Mouse (Mus musculus) neural tube, embryonic 13.5 days (tissue): ENCODE data around the gene Draxin. TPM values are rescaled to one million over a fixed set of nuclear protein-coding genes. Genes with fewer than 3 reads are reported as not detected.
A peak's percentile ranks its signal among the peaks of the same experiment; 100 is the strongest.

Experiments used
- ATAC-seq: fragments of 200-750 bp; cut with Nextera tagmentation; 2 replicates; pipeline ENCODE4 v1.8.0; 2017; ENCODE audit warnings: low read depth, mild to moderate bottlenecking, moderate TSS enrichment, moderate library complexity
- H3K27ac ChIP-seq: fragments of 300-500 bp; sonication (generic); replicated peaks from 2 replicates; pipeline ENCODE4 v1.5.1; 2015; ENCODE audit warnings: moderate library complexity, mild to moderate bottlenecking, inconsistent platforms
- H3K27me3 ChIP-seq: fragments of 300-500 bp; sonication (generic); 2 replicates; pipeline ENCODE4 v1.6.1; 2015; ENCODE audit warnings: mild to moderate bottlenecking, inconsistent platforms
- H3K36me3 ChIP-seq: fragments of 300-500 bp; sonication (generic); 2 replicates; pipeline ENCODE4 v1.6.1; 2015; ENCODE audit warnings: mild to moderate bottlenecking, inconsistent platforms
- H3K4me1 ChIP-seq: fragments of 300-500 bp; sonication (generic); replicated peaks from 2 replicates; pipeline ENCODE4 v1.6.1; 2015; ENCODE audit warnings: inconsistent platforms
- H3K4me2 ChIP-seq: fragments of 300-500 bp; sonication (generic); 2 replicates; pipeline ENCODE4 v1.6.1; 2015; ENCODE audit warnings: inconsistent platforms, mild to moderate bottlenecking, moderate library complexity
- H3K4me3 ChIP-seq: fragments of 300-500 bp; sonication (generic); 2 replicates; pipeline ENCODE4 v1.5.1; 2015; ENCODE audit warnings: mild to moderate bottlenecking, inconsistent platforms
- H3K9ac ChIP-seq: fragments of 300-500 bp; sonication (generic); 2 replicates; pipeline ENCODE4 v1.6.1; 2015; ENCODE audit warnings: moderate library complexity, mild to moderate bottlenecking, inconsistent platforms
- H3K9me3 ChIP-seq: fragments of 300-500 bp; sonication (generic); 2 replicates; pipeline ENCODE4 v1.6.1; 2016; ENCODE audit warnings: inconsistent platforms
- WGBS: fragments of 180-500 bp; shearing (Covaris S2); methylation state at CpG from one replicate; pipeline ENCODE4 v1.1.7; 2015; 5-methylcytosine and 5-hydroxymethylcytosine counted together
- polyA plus RNA-seq: library from polyadenylated mRNA; unstranded; fragments of >200 nt; fragmentation: Nextera tagmentation; extraction: Ambion mirVana; gene quantifications from 2 replicates; pipeline ENCODE4 v1.2.1, GENCODE M21; 2015

Gene Draxin
- polyA plus RNA-seq, 1 experiment from 2014 or later: 14.0 TPM

DNA sequence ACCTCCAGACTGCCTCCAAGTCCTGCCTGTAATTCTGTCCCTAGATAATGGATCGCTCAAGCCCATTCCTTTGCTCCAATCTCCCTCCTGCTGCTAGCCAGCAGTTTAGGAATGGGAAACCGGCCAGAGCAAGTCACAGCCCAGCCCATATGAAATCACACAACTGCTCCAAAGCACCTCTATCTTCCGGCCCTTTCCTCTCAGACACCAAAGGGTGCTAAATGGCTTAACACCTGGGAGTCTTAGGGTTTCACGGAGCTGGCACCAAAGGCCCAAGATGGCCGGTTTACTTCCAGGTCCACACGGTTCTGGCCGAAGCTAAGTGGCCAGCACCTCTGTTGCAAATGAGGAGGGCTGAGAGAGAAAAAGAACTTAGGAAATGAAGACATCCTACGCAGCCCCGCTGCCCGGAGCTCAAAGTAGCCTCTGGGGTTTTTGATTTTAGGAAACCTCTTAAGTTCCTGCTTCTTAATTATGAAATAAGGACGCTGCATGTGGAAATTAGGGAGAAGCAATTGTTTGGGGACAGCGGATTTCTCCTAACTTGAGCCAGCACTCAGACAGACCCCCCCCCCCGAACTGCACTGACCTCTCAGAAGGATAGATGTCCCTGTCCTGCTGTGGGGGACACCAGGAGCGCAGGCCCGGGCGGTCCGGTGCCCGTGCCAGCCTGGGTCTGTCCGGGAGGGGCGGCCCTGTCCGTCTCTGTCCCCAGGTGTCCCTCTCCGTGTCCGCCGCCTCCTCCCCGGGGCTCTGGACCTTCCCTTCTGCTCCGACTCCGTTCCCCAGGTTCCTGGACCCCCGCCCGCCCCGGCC lies 43.2 kb downstream of the Draxin start:
- Histone ChIP-seq H3K27ac (peak overlapping the region; percentile 30; the same call in 1 of the 2 replicates), H3K4me1 (peaks cover 47% of the 10 kb centered on the region)
- ATAC-seq: peak; percentile 57; the same call in 1 of the 2 replicates

DNA sequence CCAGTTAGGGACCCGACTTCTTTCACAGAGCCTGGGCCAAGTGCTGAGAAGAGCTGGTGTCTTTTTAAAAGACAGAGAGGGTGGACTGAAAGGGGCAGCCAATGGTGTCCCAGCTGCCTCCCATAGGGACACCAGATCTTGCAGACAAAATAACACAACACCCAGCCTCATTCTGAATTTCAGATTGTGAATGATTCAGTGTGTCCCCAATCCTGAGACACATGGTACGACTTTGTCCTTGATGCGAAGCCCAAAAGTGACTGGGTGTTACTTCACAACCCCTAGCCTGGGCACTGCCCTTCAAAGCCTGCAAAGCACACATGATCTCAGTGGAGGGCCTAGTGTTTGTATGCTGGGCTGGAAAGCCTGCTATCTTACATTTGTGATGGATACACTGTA lies 44.6 kb downstream of the Draxin start:
- 74% methylated on average over 3 of the region's 3 CpGs for WGBS
- H3K4me3 ChIP-seq: no peak overlapping the region
- H3K4me1 ChIP-seq: peaks cover 47% of the 10 kb centered on the region
- H3K27ac ChIP-seq: no peak overlapping the region
- no peak overlapping the region for H3K4me2 ChIP-seq
- H3K36me3 ChIP-seq: no peaks in the 10 kb centered on the region
- no peak overlapping the region for H3K9ac ChIP-seq
- ATAC-seq: no peak
- H3K9me3 ChIP-seq: no peaks in the 10 kb centered on the region
- no peaks in the 10 kb centered on the region for H3K27me3 ChIP-seq

More for the DNA sequence above, 43.2 kb downstream of the Draxin start:
- peak overlapping the region; percentile 68 for H3K9ac ChIP-seq
- H3K27me3 ChIP-seq: no peaks in the 10 kb centered on the region
- H3K9me3 ChIP-seq: no peaks in the 10 kb centered on the region
- peak overlapping the region; percentile 70 for H3K4me2 ChIP-seq
- no peaks in the 10 kb centered on the region for H3K36me3 ChIP-seq
- WGBS: 2% methylated on average over 30 of the region's 30 CpGs
- H3K4me3 ChIP-seq: peak overlapping the region; percentile 52

GRCm38 (mm10) chr4:148085131-148085906 lies 45.2 kb downstream of the Draxin start:
- WGBS: 37% methylated on average over 10 of the region's 10 CpGs
- Histone ChIP-seq H3K4me2 (no peak overlapping the region), H3K36me3 (no peaks in the 10 kb centered on the region), H3K4me3 (no peak overlapping the region), H3K4me1 (peaks cover 47% of the 10 kb centered on the region), H3K27me3 (no peaks in the 10 kb centered on the region), H3K9ac (no peak overlapping the region), H3K9me3 (no peaks in the 10 kb centered on the region), H3K27ac (no peak overlapping the region)
- ATAC-seq: no peak

DNA sequence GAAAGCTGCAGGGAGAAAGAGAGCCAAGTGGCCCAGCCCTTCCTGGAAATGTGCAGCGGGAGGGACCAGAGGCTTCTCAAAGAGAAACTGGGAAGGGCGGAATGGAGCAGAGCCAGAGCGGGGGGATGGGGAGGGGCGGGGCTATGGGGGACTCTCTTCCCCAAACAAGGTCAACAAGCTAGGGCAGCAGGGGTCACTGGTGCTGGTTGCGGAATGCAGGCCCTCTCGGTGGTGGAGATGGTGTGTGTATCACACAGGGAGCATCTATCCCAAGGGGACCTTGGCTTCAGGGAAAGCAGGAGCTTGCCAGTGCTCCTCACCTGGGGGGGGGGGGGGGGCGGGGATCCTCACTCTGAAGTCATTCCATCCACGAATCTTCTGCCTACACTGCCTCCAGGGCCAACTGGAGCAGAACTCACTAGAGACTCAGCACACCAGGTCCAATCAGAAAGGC lies 46.2 kb downstream of the Draxin start:
- Histone ChIP-seq H3K4me1 (peaks cover 47% of the 10 kb centered on the region), H3K4me3 (no peak overlapping the region), H3K9ac (no peak overlapping the region), H3K9me3 (no peaks in the 10 kb centered on the region), H3K4me2 (no peak overlapping the region), H3K36me3 (no peaks in the 10 kb centered on the region), H3K27me3 (no peaks in the 10 kb centered on the region), H3K27ac (no peak overlapping the region)
- 9% methylated on average over 8 of the region's 8 CpGs for WGBS
- ATAC-seq: no peak

GRCm38 (mm10) chr4:148083176-148083899 lies 47.2 kb downstream of the Draxin start:
- Histone ChIP-seq H3K27ac (no peak overlapping the region), H3K4me3 (no peak overlapping the region), H3K9me3 (no peaks in the 10 kb centered on the region), H3K9ac (peak overlapping the region; percentile 22; the same call in 1 of the 2 replicates), H3K4me1 (peaks cover 39% of the 10 kb centered on the region), H3K27me3 (no peaks in the 10 kb centered on the region), H3K4me2 (no peak overlapping the region), H3K36me3 (no peaks in the 10 kb centered on the region)
- ATAC-seq: no peak
- 63% methylated on average over 21 of the region's 21 CpGs for WGBS

GRCm38 (mm10) chr4:148082257-148083044 lies 48.0 kb downstream of the Draxin start:
- Histone ChIP-seq H3K4me2 (no peak overlapping the region), H3K27ac (no peak overlapping the region), H3K4me1 (peaks cover 32% of the 10 kb centered on the region), H3K4me3 (no peak overlapping the region), H3K9me3 (no peaks in the 10 kb centered on the region), H3K9ac (no peak overlapping the region), H3K36me3 (no peaks in the 10 kb centered on the region), H3K27me3 (no peaks in the 10 kb centered on the region)
- no peak for ATAC-seq
- 51% methylated on average over 12 of the region's 12 CpGs for WGBS

DNA sequence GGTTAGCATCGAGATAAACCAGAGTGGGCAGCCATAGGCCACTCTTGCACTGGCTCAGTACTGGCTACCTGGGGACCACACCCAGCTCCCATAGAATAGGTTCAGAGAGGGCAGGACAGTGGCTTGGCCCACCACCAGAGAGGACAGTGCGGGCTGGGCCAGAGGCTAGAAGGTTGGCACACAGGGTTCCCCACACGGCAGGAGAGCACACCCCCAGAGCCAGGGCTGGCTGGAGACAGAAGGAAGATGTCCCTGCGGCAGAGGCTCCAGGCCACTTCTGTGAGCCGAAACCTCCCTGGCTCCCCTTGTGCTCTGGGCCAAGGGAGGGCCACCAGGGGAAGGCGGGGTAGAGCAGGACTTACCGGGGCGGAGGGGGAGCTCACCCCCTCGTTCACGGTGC lies 49.3 kb downstream of the Draxin start:
- no peak overlapping the region for H3K27ac ChIP-seq
- H3K9ac ChIP-seq: no peak overlapping the region
- H3K4me3 ChIP-seq: no peak overlapping the region
- H3K9me3 ChIP-seq: no peaks in the 10 kb centered on the region
- no peaks in the 10 kb centered on the region for H3K27me3 ChIP-seq
- peaks cover 22% of the 10 kb centered on the region for H3K4me1 ChIP-seq
- H3K36me3 ChIP-seq: no peaks in the 10 kb centered on the region
- H3K4me2 ChIP-seq: no peak overlapping the region
- no peak for ATAC-seq
- WGBS: 90% methylated on average over 10 of the region's 10 CpGs

GRCm38 (mm10) chr4:148080597-148080973 lies 49.9 kb downstream of the Draxin start:
- ATAC-seq: no peak
- H3K27me3 ChIP-seq: no peaks in the 10 kb centered on the region
- no peak overlapping the region for H3K9ac ChIP-seq
- 76% methylated on average over 1 of the region's 1 CpGs for WGBS
- no peak overlapping the region for H3K4me2 ChIP-seq
- H3K27ac ChIP-seq: no peak overlapping the region
- H3K4me1 ChIP-seq: peaks cover 20% of the 10 kb centered on the region
- no peak overlapping the region for H3K4me3 ChIP-seq
- no peaks in the 10 kb centered on the region for H3K9me3 ChIP-seq
- H3K36me3 ChIP-seq: no peaks in the 10 kb centered on the region

DNA sequence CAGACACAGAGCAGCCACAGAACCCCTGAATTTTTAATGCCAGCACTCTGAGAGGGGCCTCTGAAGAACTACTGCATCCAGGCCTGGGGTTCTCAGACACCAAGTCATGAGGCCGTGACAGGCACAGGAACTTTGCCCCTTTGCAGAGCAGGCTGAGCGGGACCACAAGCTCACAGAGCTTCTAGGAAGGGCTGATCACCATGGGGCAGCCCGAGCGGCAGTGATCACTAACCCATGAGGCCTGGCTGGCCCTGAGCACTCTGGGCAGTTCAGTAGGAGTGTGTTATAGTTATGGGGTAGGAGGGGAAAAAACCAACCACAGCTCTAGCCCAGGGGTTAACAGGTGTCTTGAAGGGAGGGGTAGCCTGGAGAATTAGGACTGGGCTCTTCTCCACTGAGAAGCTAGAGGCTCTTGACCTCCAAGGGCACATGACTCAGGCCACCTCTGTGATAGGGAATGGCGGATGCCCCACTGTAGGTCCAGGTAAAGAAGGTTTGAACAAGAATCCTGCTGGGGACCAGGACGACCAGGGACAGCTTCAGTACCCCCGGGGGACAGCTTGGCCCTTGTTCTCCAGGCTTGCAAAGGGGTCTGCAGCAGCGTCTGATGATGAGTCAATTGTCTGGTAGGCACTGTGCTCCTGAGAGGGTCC lies 50.4 kb downstream of the Draxin start:
- 89% methylated on average over 8 of the region's 8 CpGs for WGBS
- Histone ChIP-seq H3K4me3 (no peak overlapping the region), H3K27me3 (no peaks in the 10 kb centered on the region), H3K9me3 (no peaks in the 10 kb centered on the region), H3K27ac (no peak overlapping the region), H3K4me2 (no peak overlapping the region), H3K36me3 (no peaks in the 10 kb centered on the region), H3K9ac (no peak overlapping the region), H3K4me1 (peaks cover 16% of the 10 kb centered on the region)
- ATAC-seq: no peak

- no peak for ATAC-seq
- H3K4me2 ChIP-seq: no peak overlapping the region
- no peaks in the 10 kb centered on the region for H3K27me3 ChIP-seq
Observed at GRCm38 (mm10) chr4:148079212-148079611, 51.3 kb downstream of the Draxin start.

DNA sequence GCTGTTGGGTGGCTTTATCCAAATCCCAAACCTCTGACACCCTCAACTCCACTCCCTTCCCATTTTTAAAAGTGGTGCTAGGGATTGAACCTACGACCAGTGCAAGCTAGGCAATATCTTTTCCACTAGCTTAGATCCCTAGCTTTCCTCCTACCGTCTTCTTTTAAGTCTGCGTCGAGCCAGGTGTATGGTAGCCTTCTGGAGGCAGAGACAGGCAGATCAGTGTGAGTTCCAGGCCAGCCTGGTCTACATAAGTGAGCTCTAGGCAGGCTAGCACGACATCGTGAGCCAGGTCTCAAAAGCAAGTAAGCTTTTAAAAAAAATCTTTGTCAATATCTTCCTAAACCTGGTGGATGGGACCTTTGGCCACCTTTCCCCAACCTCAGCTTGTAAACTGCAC lies 54.6 kb downstream of the Draxin start:
- H3K27me3 ChIP-seq: no peaks in the 10 kb centered on the region
- H3K36me3 ChIP-seq: no peaks in the 10 kb centered on the region
- H3K4me3 ChIP-seq: no peak overlapping the region
- no peak overlapping the region for H3K9ac ChIP-seq
- H3K9me3 ChIP-seq: no peaks in the 10 kb centered on the region
- no peak overlapping the region for H3K27ac ChIP-seq
- ATAC-seq: no peak
- no peak overlapping the region for H3K4me2 ChIP-seq
- H3K4me1 ChIP-seq: 0 out of 2 replicates have a peak, but pooled peaks cover 9% of the 10 kb centered on the region
- WGBS: 91% methylated on average over 6 of the region's 6 CpGs

More at GRCm38 (mm10) chr4:148079212-148079611, 51.3 kb downstream of the Draxin start:
- no peak overlapping the region for H3K9ac ChIP-seq
- H3K36me3 ChIP-seq: no peaks in the 10 kb centered on the region
- H3K4me1 ChIP-seq: peaks cover 16% of the 10 kb centered on the region
- no peak overlapping the region for H3K4me3 ChIP-seq
- H3K27ac ChIP-seq: no peak overlapping the region
- no peaks in the 10 kb centered on the region for H3K9me3 ChIP-seq
- WGBS: 72% methylated on average over 6 of the region's 6 CpGs
